Mouse (Mus musculus): Measurements from ENCODE around the gene Gm49711.
"Not testable (repeated sequence)": the region's sequence is repeated elsewhere in the genome, so short reads cannot be mapped to it uniquely, and the experiment has no call there.

Gene Gm49711

DNA sequence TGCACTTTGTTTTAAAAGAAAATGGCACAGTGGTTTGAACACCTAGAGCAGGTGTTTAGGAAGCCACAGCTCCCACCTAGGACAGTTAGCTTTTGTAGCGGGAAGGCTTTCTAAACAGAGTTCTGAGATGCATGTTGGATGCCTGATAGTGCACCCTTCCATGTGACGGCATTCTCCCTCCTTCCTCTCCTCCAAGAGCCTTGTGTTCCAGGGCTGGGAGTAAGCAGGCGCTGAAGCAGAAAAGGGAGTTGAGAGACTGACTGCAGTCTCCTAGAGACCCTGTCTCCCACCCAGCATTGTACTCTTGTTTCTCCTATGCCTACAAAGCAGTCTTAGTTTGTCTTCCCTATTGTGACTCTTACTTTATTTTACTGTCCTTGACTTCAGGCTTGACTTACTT is 2.1 kb downstream of the Gm49711 start:
- ATAC-seq (ENCODE audit: insufficient number of reproducible peaks, low FRiP score, low TSS enrichment) = no peak

GRCm38 (mm10) chr16:92061586-92061985 is 3.5 kb downstream of the Gm49711 start:
- ATAC-seq (ENCODE audit: insufficient number of reproducible peaks, low FRiP score, low TSS enrichment) = no peak

DNA sequence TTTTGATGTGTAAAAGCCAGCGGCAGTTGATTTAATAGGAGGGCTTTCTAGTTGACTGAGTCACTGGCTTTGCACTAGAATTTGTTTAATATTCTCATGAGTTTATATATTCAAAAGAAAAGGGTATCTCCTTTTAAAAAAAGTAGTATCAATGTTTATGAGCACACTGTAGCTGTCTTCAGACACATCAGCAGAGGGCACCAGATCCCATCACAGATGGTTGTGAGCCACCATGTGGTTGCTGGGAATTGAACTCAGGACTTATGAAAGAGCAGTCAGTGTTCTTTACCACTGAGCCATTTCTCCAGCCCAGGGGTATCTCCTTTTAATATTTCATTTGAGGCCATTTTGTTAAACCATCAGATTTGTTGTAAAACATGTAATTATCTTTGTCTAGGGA is 4.7 kb downstream of the Gm49711 start:
- ATAC-seq (ENCODE audit: insufficient number of reproducible peaks, low FRiP score, low TSS enrichment) = no peak

- ATAC-seq (ENCODE audit: insufficient number of reproducible peaks, low FRiP score, low TSS enrichment) = no peak
Measured at GRCm38 (mm10) chr16:92064801-92065200, 6.7 kb downstream of the Gm49711 start.

DNA sequence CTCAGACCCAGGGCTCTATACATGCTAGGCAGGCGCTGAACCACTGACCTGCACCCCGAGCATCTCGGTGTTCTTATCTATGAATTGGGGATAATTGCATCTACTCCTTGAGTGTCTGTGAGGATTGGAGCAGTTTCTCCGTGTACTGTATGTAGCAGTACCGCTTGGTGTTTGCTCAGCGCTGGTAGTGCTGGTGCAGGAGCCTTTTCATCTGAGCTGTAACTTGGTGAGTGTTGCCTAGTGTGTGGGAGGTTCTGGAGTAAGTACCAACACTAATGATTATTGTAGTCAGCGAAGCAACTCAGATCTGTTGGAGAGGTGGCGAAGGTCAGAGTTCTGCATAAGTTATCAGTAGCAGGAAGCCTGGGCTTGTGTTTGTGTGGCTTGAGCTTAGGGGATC is 12.2 kb downstream of the Gm49711 start:
- no peak for ATAC-seq (ENCODE audit: insufficient number of reproducible peaks, low FRiP score, low TSS enrichment)

- ATAC-seq (ENCODE audit: insufficient number of reproducible peaks, low FRiP score, low TSS enrichment) = no peak
Measured at GRCm38 (mm10) chr16:92076797-92077196, 18.7 kb downstream of the Gm49711 start.

DNA sequence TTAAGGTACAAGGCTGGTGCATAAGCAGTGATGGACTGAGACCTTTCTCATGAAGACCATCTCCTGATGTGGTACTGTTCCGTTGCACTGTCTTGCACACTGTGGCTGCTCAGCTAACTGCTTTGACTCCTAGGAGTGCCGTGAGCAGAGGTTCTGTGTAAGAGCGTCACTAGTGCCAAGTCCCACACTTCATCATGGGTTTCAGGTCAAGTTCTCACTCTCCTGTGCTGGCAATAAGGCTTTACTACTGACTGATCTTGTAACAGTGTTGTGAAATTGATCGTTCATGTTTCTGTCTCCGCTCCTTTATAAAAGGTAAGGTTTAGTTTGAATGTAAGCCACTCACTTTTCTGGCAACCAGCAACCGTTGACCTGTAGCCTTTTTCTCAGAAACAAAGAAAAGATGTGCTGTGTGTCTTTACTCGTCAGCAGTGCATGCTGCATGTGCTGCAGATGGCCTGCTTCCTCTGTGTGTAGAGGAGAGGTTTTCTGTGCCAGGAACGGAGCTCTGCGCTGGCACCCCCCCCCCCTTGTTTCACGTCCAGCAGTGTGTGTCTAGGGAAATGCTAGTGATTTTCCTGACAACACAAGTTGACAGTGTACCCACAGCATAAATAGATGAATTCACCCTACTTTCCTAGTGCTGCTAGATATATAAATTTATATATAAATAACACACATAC is 25.8 kb downstream of the Gm49711 start:
- no peak for ATAC-seq (ENCODE audit: insufficient number of reproducible peaks, low FRiP score, low TSS enrichment)

GRCm38 (mm10) chr16:92089225-92089624 is 31.1 kb downstream of the Gm49711 start:
- no peak for ATAC-seq (ENCODE audit: insufficient number of reproducible peaks, low FRiP score, low TSS enrichment)

- no peak for ATAC-seq (ENCODE audit: insufficient number of reproducible peaks, low FRiP score, low TSS enrichment)
Measured at GRCm38 (mm10) chr16:92091876-92092275, 33.8 kb downstream of the Gm49711 start.

- no peak for ATAC-seq (ENCODE audit: insufficient number of reproducible peaks, low FRiP score, low TSS enrichment)
Measured at GRCm38 (mm10) chr16:92098351-92099051, 40.4 kb downstream of the Gm49711 start.

GRCm38 (mm10) chr16:92099598-92099997 is 41.5 kb downstream of the Gm49711 start:
- ATAC-seq (ENCODE audit: insufficient number of reproducible peaks, low FRiP score, low TSS enrichment) = no peak

- no peak for ATAC-seq (ENCODE audit: insufficient number of reproducible peaks, low FRiP score, low TSS enrichment)
Measured at GRCm38 (mm10) chr16:92100111-92100510, 42.0 kb downstream of the Gm49711 start.

GRCm38 (mm10) chr16:92102115-92102514 is 44.0 kb downstream of the Gm49711 start:
- ATAC-seq (ENCODE audit: insufficient number of reproducible peaks, low FRiP score, low TSS enrichment) = no peak

GRCm38 (mm10) chr16:92102931-92103330 is 44.8 kb downstream of the Gm49711 start:
- ATAC-seq (ENCODE audit: insufficient number of reproducible peaks, low FRiP score, low TSS enrichment) = not testable (repeated sequence)

GRCm38 (mm10) chr16:92103572-92104331 is 45.6 kb downstream of the Gm49711 start:
- ATAC-seq (ENCODE audit: insufficient number of reproducible peaks, low FRiP score, low TSS enrichment) = no peak

DNA sequence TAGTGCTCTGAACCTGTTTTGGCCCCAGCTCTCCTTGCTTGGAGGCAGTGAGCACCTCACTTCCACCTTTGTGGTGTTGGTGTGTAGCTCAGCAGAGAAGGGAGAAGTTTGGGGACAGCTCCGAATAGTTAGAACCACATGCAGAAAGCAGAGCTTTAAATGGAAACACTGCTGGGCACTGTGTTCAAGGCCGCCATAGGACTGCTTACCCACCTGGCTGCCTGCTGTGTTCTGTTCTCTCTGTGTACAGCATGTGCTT is 46.1 kb downstream of the Gm49711 start:
- no peak for ATAC-seq (ENCODE audit: insufficient number of reproducible peaks, low FRiP score, low TSS enrichment)

- ATAC-seq (ENCODE audit: insufficient number of reproducible peaks, low FRiP score, low TSS enrichment) = no peak
Measured at GRCm38 (mm10) chr16:92104951-92105350, 46.8 kb downstream of the Gm49711 start.

DNA sequence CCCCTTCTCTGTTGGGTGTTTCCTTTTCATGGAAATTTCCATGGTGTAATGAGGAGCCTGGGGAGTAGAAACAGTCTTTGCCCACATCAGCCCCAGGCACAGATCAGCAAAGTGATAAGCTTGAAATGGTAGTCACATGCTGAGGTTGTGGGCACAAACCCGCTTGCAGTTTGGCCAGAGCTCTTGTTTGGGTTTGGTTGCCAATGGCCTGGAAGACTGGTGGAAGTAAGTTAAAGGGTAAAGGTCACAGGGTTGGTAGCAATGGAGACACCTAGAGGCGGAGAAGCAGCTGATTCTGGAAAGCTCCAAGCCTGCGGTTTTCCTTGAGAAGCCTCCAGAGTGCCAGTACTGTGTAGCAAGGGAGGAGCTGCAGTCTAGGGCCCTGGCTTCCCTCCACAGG is 47.5 kb downstream of the Gm49711 start:
- ATAC-seq (ENCODE audit: insufficient number of reproducible peaks, low FRiP score, low TSS enrichment) = no peak

DNA sequence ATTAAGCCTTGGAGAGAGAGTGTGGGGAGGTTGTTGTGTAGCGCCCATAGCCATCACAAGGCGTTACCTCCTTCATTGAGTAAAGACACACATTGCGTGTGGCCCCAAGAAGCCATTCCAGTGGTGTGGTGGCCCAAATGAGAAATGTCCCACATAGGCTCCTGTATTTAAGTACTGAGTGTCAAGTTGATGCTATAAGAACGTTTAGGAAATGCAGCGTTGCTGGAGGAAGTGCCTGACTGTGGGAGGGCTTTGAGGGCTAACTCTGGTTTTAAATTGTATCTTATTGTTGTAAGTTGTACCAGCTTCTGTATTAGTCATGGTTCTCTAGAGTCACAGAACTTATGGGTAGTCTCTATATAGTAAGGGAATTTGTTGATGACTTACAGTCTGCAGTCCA is 49.2 kb downstream of the Gm49711 start:
- no peak for ATAC-seq (ENCODE audit: insufficient number of reproducible peaks, low FRiP score, low TSS enrichment)

DNA sequence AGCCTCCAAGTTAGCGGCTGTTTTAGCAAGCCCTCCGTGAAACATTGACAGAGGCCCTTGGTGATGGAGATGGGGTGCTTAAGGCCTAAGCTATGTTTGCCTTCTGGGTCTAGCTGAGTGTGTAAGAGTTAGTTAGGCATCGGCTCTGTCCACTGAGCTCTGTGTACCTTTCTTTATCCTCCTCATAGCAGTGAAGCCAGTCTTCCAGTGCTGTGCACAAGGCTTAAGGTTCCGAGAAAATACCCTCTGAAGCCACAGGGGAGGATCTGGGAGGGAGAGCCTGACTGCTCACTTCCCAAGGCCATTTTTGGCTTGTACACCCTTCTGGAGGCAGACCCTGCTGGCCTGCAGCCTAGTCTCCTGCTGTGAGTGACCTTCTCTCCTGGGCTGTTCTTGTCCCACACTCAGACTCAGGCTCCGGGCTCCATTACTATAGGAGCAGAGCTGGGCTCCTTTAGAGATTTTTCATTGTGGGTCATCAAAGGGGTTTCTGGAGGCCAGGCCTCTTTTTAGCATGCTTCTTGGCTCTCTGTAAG is 56.7 kb downstream of the Gm49711 start:
- peak; percentile 16; the same call in 1 of the 2 replicates for ATAC-seq (ENCODE audit: insufficient number of reproducible peaks, low FRiP score, low TSS enrichment)

Data from cerebellum, adult (tissue).